Mouse (Mus musculus) neural tube, embryonic 15.5 days (tissue): ENCODE data around the gene Rasa2. TPM values are rescaled to one million over a fixed set of nuclear protein-coding genes. Genes with fewer than 3 reads are reported as not detected.

ENCODE experiments used
- ATAC-seq: fragments of 200-750 bp; cut with Nextera tagmentation; 2 replicates; pipeline ENCODE4 v1.8.0; 2017; ENCODE audit warnings: mild to moderate bottlenecking, moderate TSS enrichment, moderate library complexity; ENCODE audit not compliant: low FRiP score
- H3K27ac ChIP-seq: fragments of 300-500 bp; sonication (generic); replicated peaks from 2 replicates; pipeline ENCODE4 v1.5.1; 2015; ENCODE audit warnings: mild to moderate bottlenecking, inconsistent platforms
- H3K27me3 ChIP-seq: fragments of 300-500 bp; sonication (generic); replicated peaks from 2 replicates; pipeline ENCODE4 v1.6.1; 2015; ENCODE audit warnings: inconsistent platforms
- H3K36me3 ChIP-seq: fragments of 300-500 bp; sonication (generic); 2 replicates; pipeline ENCODE4 v1.6.1; 2015; ENCODE audit warnings: inconsistent platforms
- H3K4me1 ChIP-seq: fragments of 300-500 bp; sonication (generic); 2 replicates; pipeline ENCODE4 v1.6.1; 2015; ENCODE audit warnings: inconsistent platforms
- H3K4me2 ChIP-seq: fragments of 300-500 bp; sonication (generic); 2 replicates; pipeline ENCODE4 v1.6.1; 2015; ENCODE audit warnings: inconsistent platforms, mild to moderate bottlenecking, moderate library complexity
- H3K4me3 ChIP-seq: fragments of 300-500 bp; sonication (generic); replicated peaks from 2 replicates; pipeline ENCODE4 v1.5.1; 2015; ENCODE audit warnings: mild to moderate bottlenecking, inconsistent platforms
- H3K9ac ChIP-seq: fragments of 300-500 bp; sonication (generic); replicated peaks from 2 replicates; pipeline ENCODE4 v1.6.1; 2015; ENCODE audit warnings: mild to moderate bottlenecking, inconsistent platforms
- H3K9me3 ChIP-seq: fragments of 300-500 bp; sonication (generic); replicated peaks from 2 replicates; pipeline ENCODE4 v1.6.1; 2016; ENCODE audit warnings: inconsistent platforms
- WGBS: fragments of 180-500 bp; shearing (Covaris S2); methylation state at CpG from one replicate; pipeline ENCODE4 v1.1.7; 2015; ENCODE audit warnings: mixed read lengths; 5-methylcytosine and 5-hydroxymethylcytosine counted together
- polyA plus RNA-seq: library from polyadenylated mRNA; unstranded; fragments of >200 nt; fragmentation: Nextera tagmentation; extraction: Ambion mirVana; gene quantifications from 2 replicates; pipeline ENCODE4 v1.2.1, GENCODE M21; 2015

Gene Rasa2
- polyA plus RNA-seq, 1 experiment from 2014 or later = 18.7 TPM

- Histone ChIP-seq H3K27me3 (no peaks in the 10 kb centered on the region), H3K27ac (no peak overlapping the region), H3K9me3 (no peaks in the 10 kb centered on the region), H3K9ac (no peak overlapping the region), H3K4me3 (no peak overlapping the region), H3K36me3 (no peaks in the 10 kb centered on the region), H3K4me1 (no peaks in the 10 kb centered on the region; the same call in 1 of the 2 replicates), H3K4me2 (no peak overlapping the region)
- ATAC-seq = no peak
- 88% methylated on average over 4 of the region's 4 CpGs for WGBS
These were observed 12.8 kb downstream of the Rasa2 start for GRCm38 (mm10) chr9:96618448-96619176.

- H3K9me3 ChIP-seq = 0 out of 2 replicates have a peak, but pooled peaks cover 4% of the 10 kb centered on the region
- ATAC-seq = no peak
- no peaks in the 10 kb centered on the region for H3K27me3 ChIP-seq
- H3K4me3 ChIP-seq = no peak overlapping the region
- H3K27ac ChIP-seq = no peak overlapping the region
- H3K4me1 ChIP-seq = peaks cover 6% of the 10 kb centered on the region
- H3K36me3 ChIP-seq = peaks cover 17% of the 10 kb centered on the region
- no peak overlapping the region for H3K4me2 ChIP-seq
- 87% methylated on average over 3 of the region's 3 CpGs for WGBS
- no peak overlapping the region for H3K9ac ChIP-seq
These were observed 19.1 kb downstream of the Rasa2 start for GRCm38 (mm10) chr9:96612297-96612696.

GRCm38 (mm10) chr9:96611693-96612293 is 19.6 kb downstream of the Rasa2 start:
- Histone ChIP-seq H3K9me3 (0 out of 2 replicates have a peak, but pooled peaks cover 4% of the 10 kb centered on the region), H3K4me3 (no peak overlapping the region), H3K9ac (no peak overlapping the region), H3K4me1 (peaks cover 6% of the 10 kb centered on the region), H3K36me3 (peaks cover 21% of the 10 kb centered on the region), H3K4me2 (no peak overlapping the region), H3K27me3 (no peaks in the 10 kb centered on the region), H3K27ac (no peak overlapping the region)
- ATAC-seq = no peak
- WGBS = 51% methylated on average over 8 of the region's 8 CpGs

GRCm38 (mm10) chr9:96610813-96611212 is 20.6 kb downstream of the Rasa2 start:
- Histone ChIP-seq H3K4me1 (peaks cover 6% of the 10 kb centered on the region), H3K27me3 (no peaks in the 10 kb centered on the region), H3K36me3 (peaks cover 24% of the 10 kb centered on the region), H3K4me2 (no peak overlapping the region), H3K4me3 (no peak overlapping the region), H3K9me3 (0 out of 2 replicates have a peak, but pooled peaks cover 4% of the 10 kb centered on the region), H3K27ac (no peak overlapping the region), H3K9ac (no peak overlapping the region)
- no peak for ATAC-seq
- 99% methylated on average over 2 of the region's 2 CpGs for whole genome bisulfite sequencing

DNA sequence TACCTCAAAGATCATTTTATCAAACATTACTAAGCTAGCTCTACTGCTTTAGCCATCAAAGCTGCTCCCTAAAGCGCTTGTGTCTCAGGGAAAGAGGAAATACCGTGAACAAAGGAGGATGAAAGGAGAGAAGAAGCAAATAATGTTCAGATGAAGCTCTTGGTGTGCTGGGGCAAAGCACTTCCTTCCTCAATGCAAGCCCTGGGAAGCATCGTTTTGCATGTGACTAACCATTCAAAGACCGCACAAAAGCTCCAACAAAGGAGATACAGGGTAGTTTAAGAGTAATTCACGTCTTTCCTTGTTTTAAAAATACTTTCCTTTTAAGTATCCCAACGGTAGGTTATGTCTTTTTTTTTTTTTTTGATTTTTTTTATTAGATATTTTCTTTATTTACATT is 28.0 kb downstream of the Rasa2 start:
- H3K4me3 ChIP-seq = no peak overlapping the region
- no peak overlapping the region for H3K27ac ChIP-seq
- no peak for ATAC-seq
- H3K36me3 ChIP-seq = peaks cover 29% of the 10 kb centered on the region
- H3K4me1 ChIP-seq = no peaks in the 10 kb centered on the region
- no peak overlapping the region for H3K4me2 ChIP-seq
- no peak overlapping the region for H3K9ac ChIP-seq
- no peaks in the 10 kb centered on the region for H3K27me3 ChIP-seq
- H3K9me3 ChIP-seq = 0 out of 2 replicates have a peak, but pooled peaks cover 4% of the 10 kb centered on the region
- WGBS = 32% methylated on average over 6 of the region's 6 CpGs

- H3K36me3 ChIP-seq = peaks cover 34% of the 10 kb centered on the region
- no peaks in the 10 kb centered on the region for H3K4me1 ChIP-seq
- no peaks in the 10 kb centered on the region for H3K27me3 ChIP-seq
- H3K9me3 ChIP-seq = no peaks in the 10 kb centered on the region
- no peak overlapping the region for H3K4me2 ChIP-seq
- ATAC-seq = no peak
- WGBS = 97% methylated on average over 1 of the region's 1 CpGs
- H3K4me3 ChIP-seq = no peak overlapping the region
- H3K27ac ChIP-seq = no peak overlapping the region
- H3K9ac ChIP-seq = no peak overlapping the region
These were observed 33.5 kb downstream of the Rasa2 start for GRCm38 (mm10) chr9:96597899-96598298.

DNA sequence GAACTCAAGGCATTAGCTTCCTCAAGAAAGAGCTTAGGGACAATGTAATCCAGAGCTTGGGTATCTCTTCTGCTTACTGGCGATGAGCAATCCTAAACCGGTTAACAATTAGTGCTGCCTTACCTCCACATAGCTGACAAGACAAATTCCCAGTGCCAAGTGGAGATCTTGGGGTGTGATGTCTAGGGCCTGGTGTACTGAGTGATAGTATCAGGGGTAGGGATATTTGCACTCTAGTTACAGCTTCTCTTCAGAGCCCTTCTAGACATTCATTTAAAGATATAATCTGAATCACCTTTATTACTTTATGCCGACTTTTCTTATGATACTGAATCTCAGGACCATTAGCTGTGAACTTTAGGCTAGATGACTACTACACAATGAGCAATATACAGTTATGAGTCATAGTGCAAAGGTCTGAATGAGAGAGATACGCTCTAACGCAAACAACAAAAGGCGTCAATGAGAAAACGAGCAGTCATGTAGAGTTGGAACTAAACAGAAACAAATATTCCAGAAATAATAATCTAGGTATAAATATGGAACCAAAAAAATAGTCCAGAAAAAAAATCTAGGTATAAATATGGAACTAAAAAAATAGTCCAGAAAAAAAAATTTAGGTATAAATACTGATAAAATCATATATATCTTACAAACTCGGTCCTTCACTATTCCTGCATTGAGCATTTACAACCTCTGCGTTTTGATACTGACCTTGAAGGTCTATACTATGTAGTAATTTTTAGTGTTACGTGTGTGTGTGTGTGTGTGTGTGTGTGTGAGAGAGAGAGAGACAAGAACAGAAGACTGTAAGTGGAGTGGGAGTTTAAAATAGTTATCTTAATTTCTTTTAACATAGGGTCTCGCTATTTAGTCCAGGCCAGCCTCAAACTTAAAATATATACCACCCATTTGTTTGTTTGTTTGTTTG is 38.5 kb downstream of the Rasa2 start:
- Histone ChIP-seq H3K36me3 (peaks cover 35% of the 10 kb centered on the region), H3K4me2 (no peak overlapping the region), H3K4me1 (no peaks in the 10 kb centered on the region), H3K9ac (no peak overlapping the region), H3K4me3 (no peak overlapping the region), H3K9me3 (no peaks in the 10 kb centered on the region), H3K27ac (no peak overlapping the region), H3K27me3 (no peaks in the 10 kb centered on the region)
- no peak for ATAC-seq
- 92% methylated on average over 11 of the region's 11 CpGs for WGBS

GRCm38 (mm10) chr9:96589346-96589745 is 42.1 kb downstream of the Rasa2 start:
- Histone ChIP-seq H3K4me3 (no peak overlapping the region), H3K4me2 (no peak overlapping the region)
- whole genome bisulfite sequencing = 94% methylated on average over 5 of the region's 5 CpGs

DNA sequence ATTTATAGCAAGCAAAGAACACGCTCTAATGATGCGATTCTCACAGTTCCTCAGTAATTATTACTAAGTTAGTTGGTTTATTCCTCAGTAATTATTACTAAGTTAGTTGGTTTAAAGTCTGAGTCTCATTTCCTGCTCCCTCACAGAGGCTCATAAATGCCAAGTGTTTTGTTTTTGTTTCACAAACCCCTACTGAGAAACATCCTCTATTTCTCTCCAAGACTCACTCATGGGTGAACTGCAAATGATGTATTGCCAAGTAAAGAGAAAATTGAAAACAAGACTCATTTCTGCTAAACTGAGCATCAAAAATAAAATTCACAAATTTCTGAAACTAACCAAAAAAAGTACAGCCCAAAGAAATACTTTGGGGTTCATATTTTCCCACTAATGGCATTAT is 47.9 kb downstream of the Rasa2 start:
- H3K9ac ChIP-seq = no peak overlapping the region
- H3K27ac ChIP-seq = no peak overlapping the region
- H3K9me3 ChIP-seq = no peaks in the 10 kb centered on the region
- no peak overlapping the region for H3K4me3 ChIP-seq
- WGBS = 92% methylated on average over 2 of the region's 2 CpGs
- H3K27me3 ChIP-seq = no peaks in the 10 kb centered on the region
- H3K4me1 ChIP-seq = no peaks in the 10 kb centered on the region
- H3K4me2 ChIP-seq = no peak overlapping the region
- no peak for ATAC-seq
- H3K36me3 ChIP-seq = peaks cover 3% of the 10 kb centered on the region; the same call in 1 of the 2 replicates

More at GRCm38 (mm10) chr9:96589346-96589745, 42.1 kb downstream of the Rasa2 start:
- Histone ChIP-seq H3K27ac (no peak overlapping the region), H3K36me3 (peaks cover 17% of the 10 kb centered on the region), H3K27me3 (no peaks in the 10 kb centered on the region), H3K4me1 (no peaks in the 10 kb centered on the region), H3K9ac (no peak overlapping the region), H3K9me3 (no peaks in the 10 kb centered on the region)
- ATAC-seq = no peak

DNA sequence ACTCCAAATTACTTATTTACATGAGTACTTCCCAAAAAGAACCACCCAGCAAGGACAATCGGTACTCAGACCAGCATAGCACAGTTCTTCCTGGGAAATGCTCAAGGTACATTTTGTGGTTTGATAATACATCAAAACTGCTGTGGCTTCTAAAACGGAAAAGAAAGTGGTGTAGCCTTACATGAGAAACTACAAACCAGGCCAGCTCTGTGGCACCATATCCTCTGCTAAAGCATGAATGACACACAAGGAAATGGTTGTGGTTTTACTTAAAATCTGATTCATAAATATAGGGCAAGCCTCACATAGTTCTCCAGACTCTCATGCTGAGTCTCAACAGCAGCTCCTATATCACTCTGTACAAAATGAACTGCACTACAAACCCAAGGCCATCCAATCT is 48.3 kb downstream of the Rasa2 start:
- WGBS = 89% methylated on average over 2 of the region's 2 CpGs
- no peak overlapping the region for H3K9ac ChIP-seq
- peaks cover 7% of the 10 kb centered on the region; the same call in 1 of the 2 replicates for H3K36me3 ChIP-seq
- H3K4me2 ChIP-seq = no peak overlapping the region
- no peaks in the 10 kb centered on the region for H3K27me3 ChIP-seq
- H3K9me3 ChIP-seq = no peaks in the 10 kb centered on the region
- H3K4me1 ChIP-seq = no peaks in the 10 kb centered on the region
- no peak overlapping the region for H3K4me3 ChIP-seq
- no peak for ATAC-seq
- H3K27ac ChIP-seq = no peak overlapping the region

DNA sequence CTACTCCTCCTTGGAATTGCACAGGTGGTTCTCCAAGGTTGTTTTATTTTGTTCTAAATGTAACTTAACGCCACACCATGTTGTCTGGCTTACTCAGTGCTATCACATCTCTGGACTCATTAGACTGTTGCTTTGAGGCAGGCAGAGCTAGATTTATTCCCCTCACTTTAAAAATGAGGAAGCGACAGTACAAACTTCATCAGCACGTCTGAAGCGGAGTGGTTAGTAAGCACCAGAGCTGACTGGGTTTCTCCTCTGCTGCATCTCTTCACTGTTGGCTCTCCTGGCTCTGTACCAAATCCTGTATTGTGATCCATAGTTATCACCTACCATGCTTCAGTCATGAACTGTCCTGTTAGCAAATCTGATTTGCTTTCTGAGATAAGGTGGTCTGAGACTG is 53.2 kb downstream of the Rasa2 start:
- Histone ChIP-seq H3K4me2 (no peak overlapping the region), H3K9me3 (no peaks in the 10 kb centered on the region), H3K4me3 (no peak overlapping the region), H3K27me3 (no peaks in the 10 kb centered on the region), H3K9ac (no peak overlapping the region), H3K36me3 (peaks cover 18% of the 10 kb centered on the region), H3K27ac (no peak overlapping the region), H3K4me1 (no peaks in the 10 kb centered on the region)
- no peak for ATAC-seq
- 88% methylated on average over 4 of the region's 4 CpGs for WGBS
